Mouse (Mus musculus) embryonic fibroblast, embryonic 13.5 days (primary cell): Measurements from ENCODE around the gene Rap2b.

Experiments used
- CTCF ChIP-seq: IDR thresholded peaks from 2 replicates; pipeline ENCODE4 v1.5.1; 2011; ENCODE audit warnings: mild to moderate bottlenecking, control low read depth, low read length, moderate library complexity, borderline replicate concordance; ENCODE audit not compliant: insufficient read depth
- POLR2A ChIP-seq: IDR thresholded peaks from 2 replicates; pipeline ENCODE4 v1.6.1; 2011; ENCODE audit warnings: low read depth, mild to moderate bottlenecking, control low read depth, low read length, moderate library complexity

DNA sequence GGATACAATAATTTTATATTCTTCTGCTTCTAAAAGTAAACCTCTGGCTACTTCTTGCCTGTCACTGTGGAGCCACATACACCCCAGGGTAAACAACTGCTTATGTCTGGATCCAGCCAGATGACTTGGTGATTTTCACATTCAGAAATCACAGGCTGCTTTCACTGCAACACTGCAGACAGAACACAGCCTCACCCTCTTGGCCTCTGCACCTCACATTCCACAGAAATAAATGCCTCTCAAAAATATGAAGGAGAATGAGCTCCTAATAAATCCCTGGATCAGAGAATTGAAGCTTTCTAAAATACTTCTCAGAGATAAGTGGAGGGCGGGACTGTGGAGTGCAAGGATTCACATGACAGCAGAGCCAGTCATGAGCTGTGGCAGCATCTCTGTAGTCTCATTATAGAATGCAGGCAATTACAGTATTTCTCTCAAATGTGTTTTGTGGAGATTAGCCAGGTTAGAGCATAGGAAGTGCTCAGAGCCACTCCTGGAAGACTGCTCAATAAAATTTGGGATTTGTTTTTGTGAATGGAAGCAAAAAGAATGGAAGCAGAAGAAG, 39.5 kb downstream of the Rap2b start:
- TF ChIP-seq CTCF, result no peak
- TF ChIP-seq POLR2A, result no peak
